Mouse (Mus musculus): Measurements from ENCODE around the gene Wdr59. TPM values are rescaled to one million over a fixed set of nuclear protein-coding genes. Genes with fewer than 3 reads are reported as not detected.

The Wdr59 gene
- polyA plus RNA-seq, 2 experiments = 6.1 to 11.5 TPM

GRCm38 (mm10) chr8:111547144-111547543 is 25.3 kb upstream of the Wdr59 start:
- TF ChIP-seq POLR2A (IDR thresholded peaks at IDR 0.05; ENCODE audit: borderline replicate concordance, extremely low read depth, insufficient read depth, insufficient read length) = no peak
- ATAC-seq (ENCODE audit: low FRiP score, low read depth) = no peak
- no peaks in the 10 kb centered on the region for H3K36me3 ChIP-seq (ENCODE audit: control insufficient read depth, insufficient read depth, low read length)
- 90% methylated on average over 3 of the region's 3 CpGs for WGBS
- no peak overlapping the region for H3K4me3 ChIP-seq (replicated peaks; ENCODE audit: low read length)
- H3K4me1 ChIP-seq (ENCODE audit: control insufficient read depth, insufficient read depth, low read length) = peaks cover 9% of the 10 kb centered on the region; the same call in 1 of the 2 replicates
- DNase-seq (ENCODE audit: low spot score) = no peak
- H3K27me3 ChIP-seq (ENCODE audit: control insufficient read depth, insufficient read depth, low read length) = no peaks in the 10 kb centered on the region
- no peak overlapping the region for H3K4me2 ChIP-seq (replicated peaks; ENCODE audit: low read depth, low read length, severe bottlenecking)
- no peak overlapping the region for H3K9ac ChIP-seq (ENCODE audit: low read depth, low read length, severe bottlenecking)
- H3K9me3 ChIP-seq (ENCODE audit: control insufficient read depth, low read length) = no peaks in the 10 kb centered on the region
- H3K27ac ChIP-seq (replicated peaks; ENCODE audit: low read depth, low read length) = no peak overlapping the region

- ATAC-seq (ENCODE audit: low FRiP score, low read depth) = no peak
- H3K9me3 ChIP-seq (ENCODE audit: control insufficient read depth, low read length) = no peaks in the 10 kb centered on the region
- no peaks in the 10 kb centered on the region for H3K36me3 ChIP-seq (ENCODE audit: control insufficient read depth, insufficient read depth, low read length)
- TF ChIP-seq POLR2A (IDR thresholded peaks at IDR 0.05; ENCODE audit: borderline replicate concordance, extremely low read depth, insufficient read depth, insufficient read length) = no peak
- DNase-seq (ENCODE audit: low spot score) = no peak
- 87% methylated on average over 8 of the region's 8 CpGs for WGBS
- no peak overlapping the region for H3K4me2 ChIP-seq (replicated peaks; ENCODE audit: low read depth, low read length, severe bottlenecking)
- H3K27me3 ChIP-seq (ENCODE audit: control insufficient read depth, insufficient read depth, low read length) = no peaks in the 10 kb centered on the region
- no peak overlapping the region for H3K4me3 ChIP-seq (replicated peaks; ENCODE audit: low read length)
- peaks cover 6% of the 10 kb centered on the region; the same call in 1 of the 2 replicates for H3K4me1 ChIP-seq (ENCODE audit: control insufficient read depth, insufficient read depth, low read length)
- H3K27ac ChIP-seq (replicated peaks; ENCODE audit: low read depth, low read length) = no peak overlapping the region
- no peak overlapping the region for H3K9ac ChIP-seq (ENCODE audit: low read depth, low read length, severe bottlenecking)
Observed at GRCm38 (mm10) chr8:111545406-111546156, 23.7 kb upstream of the Wdr59 start.

- H3K4me2 ChIP-seq (replicated peaks; ENCODE audit: low read depth, low read length, severe bottlenecking) = no peak overlapping the region
- H3K4me3 ChIP-seq (replicated peaks; ENCODE audit: low read length) = no peak overlapping the region
- no peak overlapping the region for H3K9ac ChIP-seq (ENCODE audit: low read depth, low read length, severe bottlenecking)
- DNase-seq (ENCODE audit: low spot score) (no peak), ATAC-seq (ENCODE audit: low FRiP score, low read depth) (no peak)
- no peaks in the 10 kb centered on the region for H3K9me3 ChIP-seq (ENCODE audit: control insufficient read depth, low read length)
- no peak for TF ChIP-seq POLR2A (IDR thresholded peaks at IDR 0.05; ENCODE audit: borderline replicate concordance, extremely low read depth, insufficient read depth, insufficient read length)
- peaks cover 16% of the 10 kb centered on the region for H3K4me1 ChIP-seq (ENCODE audit: control insufficient read depth, insufficient read depth, low read length)
- no peak overlapping the region for H3K27ac ChIP-seq (replicated peaks; ENCODE audit: low read depth, low read length)
- WGBS = 92% methylated on average over 9 of the region's 9 CpGs
- H3K27me3 ChIP-seq (ENCODE audit: control insufficient read depth, insufficient read depth, low read length) = no peaks in the 10 kb centered on the region
- no peaks in the 10 kb centered on the region for H3K36me3 ChIP-seq (ENCODE audit: control insufficient read depth, insufficient read depth, low read length)
Observed at GRCm38 (mm10) chr8:111543712-111544380, 22.0 kb upstream of the Wdr59 start.

GRCm38 (mm10) chr8:111539422-111540076 is 17.7 kb upstream of the Wdr59 start:
- Histone ChIP-seq H3K9ac (ENCODE audit: low read depth, low read length, severe bottlenecking) (0 out of 2 replicates have a peak overlapping the region, but pooled peaks have one; percentile 6), H3K36me3 (ENCODE audit: control insufficient read depth, insufficient read depth, low read length) (no peaks in the 10 kb centered on the region), H3K4me1 (ENCODE audit: control insufficient read depth, insufficient read depth, low read length) (peaks cover 28% of the 10 kb centered on the region), H3K27me3 (ENCODE audit: control insufficient read depth, insufficient read depth, low read length) (no peaks in the 10 kb centered on the region), H3K9me3 (ENCODE audit: control insufficient read depth, low read length) (no peaks in the 10 kb centered on the region), H3K27ac (replicated peaks; ENCODE audit: low read depth, low read length) (no peak overlapping the region), H3K4me3 (replicated peaks; ENCODE audit: low read length) (peak overlapping the region; percentile 93; the same call in 1 of the 2 replicates), H3K4me2 (replicated peaks; ENCODE audit: low read depth, low read length, severe bottlenecking) (peak overlapping the region; percentile 30; the same call in 1 of the 2 replicates)
- DNase-seq (ENCODE audit: low spot score) (no peak), ATAC-seq (ENCODE audit: low FRiP score, low read depth) (no peak)
- 71% methylated on average over 10 of the region's 10 CpGs for WGBS
- TF ChIP-seq POLR2A (IDR thresholded peaks at IDR 0.05; ENCODE audit: borderline replicate concordance, extremely low read depth, insufficient read depth, insufficient read length) = no peak

GRCm38 (mm10) chr8:111538194-111538593 is 16.3 kb upstream of the Wdr59 start:
- 12% methylated on average over 2 of the region's 2 CpGs for WGBS
- DNase-seq (ENCODE audit: low spot score) (no peak), ATAC-seq (ENCODE audit: low FRiP score, low read depth) (no peak)
- H3K9ac ChIP-seq (ENCODE audit: low read depth, low read length, severe bottlenecking) = peak overlapping the region; percentile 97
- no peak overlapping the region for H3K27ac ChIP-seq (replicated peaks; ENCODE audit: low read depth, low read length)
- H3K4me3 ChIP-seq (replicated peaks; ENCODE audit: low read length) = peak overlapping the region; percentile 93
- no peaks in the 10 kb centered on the region for H3K9me3 ChIP-seq (ENCODE audit: control insufficient read depth, low read length)
- TF ChIP-seq POLR2A (IDR thresholded peaks at IDR 0.05; ENCODE audit: borderline replicate concordance, extremely low read depth, insufficient read depth, insufficient read length) = no peak
- peak overlapping the region; percentile 66 for H3K4me2 ChIP-seq (replicated peaks; ENCODE audit: low read depth, low read length, severe bottlenecking)
- peaks cover 28% of the 10 kb centered on the region for H3K4me1 ChIP-seq (ENCODE audit: control insufficient read depth, insufficient read depth, low read length)
- H3K27me3 ChIP-seq (ENCODE audit: control insufficient read depth, insufficient read depth, low read length) = no peaks in the 10 kb centered on the region
- no peaks in the 10 kb centered on the region for H3K36me3 ChIP-seq (ENCODE audit: control insufficient read depth, insufficient read depth, low read length)
